Mouse (Mus musculus): ENCODE measurements around the gene Glis2. TPM values are rescaled to one million over a fixed set of nuclear protein-coding genes. Genes with fewer than 3 reads are reported as not detected.

The Glis2 gene
- total and polyA plus RNA-seq, 3 experiments = 0.59 to 3.3 (median 2.5) TPM

GRCm38 (mm10) chr16:4650161-4650560, 55.6 kb downstream of the Glis2 start:
- H3K36me3 ChIP-seq (replicated peaks in 1 of 2; ENCODE audit: control insufficient read depth in 1 of 2, insufficient read depth in 1 of 2, low read length in 1 of 2) = peaks cover 70 to 100% of the 10 kb centered on the region in 2 experiments
- H3K9me3 ChIP-seq (replicated peaks; ENCODE audit: low read length) = no peaks in the 10 kb centered on the region
- dilution Hi-C loops (cut with MboI; ENCODE audit: extremely low pct_ligation_motif_present, extremely low pct_unique_long_range_greater_than_20kb, low sequenced_read_pairs) = no loop called here
- DNase-seq (ENCODE audit: extremely low read depth) = no peak
- no peak overlapping the region for H3K9ac ChIP-seq (ENCODE audit: insufficient read depth, low read depth)
- TF ChIP-seq SIN3A (IDR thresholded peaks at IDR 0.05; ENCODE audit: low read length) (no peak), MEF2A (IDR thresholded peaks at IDR 0.05; ENCODE audit: borderline replicate concordance, low read depth, low read length) (no peak), JUND (conservative IDR thresholded peaks at IDR 0.05; ENCODE audit: low read depth, low read length) (no peak), BHLHE40 (IDR thresholded peaks at IDR 0.05; ENCODE audit: low read depth, low read length) (no peak), IRF4 (IDR thresholded peaks at IDR 0.05; ENCODE audit: low read depth, low read length) (no peak), E2F4 (IDR thresholded peaks at IDR 0.05; ENCODE audit: insufficient replicate concordance, low read depth, low read length) (no peak), USF1 (IDR thresholded peaks at IDR 0.05; ENCODE audit: low read depth, low read length) (no peak), ZC3H11A (IDR thresholded peaks at IDR 0.05; ENCODE audit: low read depth, low read length) (no peak), MXI1 (IDR thresholded peaks at IDR 0.05; ENCODE audit: low read depth, low read length) (no peak), EP300 (IDR thresholded peaks at IDR 0.05; ENCODE audit: low read length) (no peak), NELFE (IDR thresholded peaks at IDR 0.05; ENCODE audit: low read depth, low read length) (no peak), NRF1 (IDR thresholded peaks at IDR 0.05; ENCODE audit: low read depth, low read length) (no peak), ZMIZ1 (IDR thresholded peaks at IDR 0.05; ENCODE audit: low read depth, low read length) (no peak), ETS1 (conservative IDR thresholded peaks at IDR 0.05; ENCODE audit: low read depth, low read length) (no peak), RCOR1 (conservative IDR thresholded peaks at IDR 0.05; ENCODE audit: low read depth, low read length) (no peak), MYC (IDR thresholded peaks at IDR 0.05; ENCODE audit: low read depth, low read length) (no peak), MAZ (IDR thresholded peaks at IDR 0.05; ENCODE audit: low read depth, low read length) (no peak), JUN (IDR thresholded peaks at IDR 0.05; ENCODE audit: insufficient read depth, low read depth, low read length) (no peak), KAT2A (IDR thresholded peaks at IDR 0.05; ENCODE audit: insufficient replicate concordance, low read length) (no peak)
- no peak overlapping the region for H3K4me3 ChIP-seq (replicated peaks in 1 of 3; ENCODE audit: low read depth in 2 of 3, low read length in 2 of 3, poor library complexity in 1 of 3)
- no peak overlapping the region for H3K27ac ChIP-seq (ENCODE audit: insufficient read depth, low read depth)
- in situ Hi-C loops (cut with MboI; ENCODE audit: low pct_ligation_motif_present, low pct_unique_long_range_greater_than_20kb, low sequenced_read_pairs) = no loop called here
- no peaks in the 10 kb centered on the region for H3K4me1 ChIP-seq (ENCODE audit: control insufficient read depth in 1 of 2, insufficient read depth in 2 of 2)
- no peaks in the 10 kb centered on the region for H3K79me2 ChIP-seq (replicated peaks; ENCODE audit: control insufficient read depth, extremely low read depth, insufficient read depth, poor library complexity, severe bottlenecking)
- no peak overlapping the region for H3K4me2 ChIP-seq (ENCODE audit: insufficient read depth, low read depth, poor library complexity, severe bottlenecking)
- no peaks in the 10 kb centered on the region for H3K27me3 ChIP-seq (replicated peaks)

GRCm38 (mm10) chr16:4651081-4651480, 56.6 kb downstream of the Glis2 start:
- H3K4me2 ChIP-seq (ENCODE audit: insufficient read depth, low read depth, poor library complexity, severe bottlenecking) = no peak overlapping the region
- H3K27me3 ChIP-seq (replicated peaks) = no peaks in the 10 kb centered on the region
- no peaks in the 10 kb centered on the region for H3K79me2 ChIP-seq (replicated peaks; ENCODE audit: control insufficient read depth, extremely low read depth, insufficient read depth, poor library complexity, severe bottlenecking)
- TF ChIP-seq TBP (conservative IDR thresholded peaks at IDR 0.05; ENCODE audit: low read depth, low read length) (no peak), USF2 (conservative IDR thresholded peaks at IDR 0.05; ENCODE audit: low read depth, low read length) (no peak), MAX (IDR thresholded peaks at IDR 0.05; ENCODE audit: low read length) (no peak), KAT2A (IDR thresholded peaks at IDR 0.05; ENCODE audit: insufficient replicate concordance, low read length) (no peak), MXI1 (IDR thresholded peaks at IDR 0.05; ENCODE audit: low read depth, low read length) (no peak), ZC3H11A (IDR thresholded peaks at IDR 0.05; ENCODE audit: low read depth, low read length) (no peak), E2F4 (IDR thresholded peaks at IDR 0.05; ENCODE audit: insufficient replicate concordance, low read depth, low read length) (no peak), MEF2A (IDR thresholded peaks at IDR 0.05; ENCODE audit: borderline replicate concordance, low read depth, low read length) (no peak), POLR2AphosphoS2 (IDR thresholded peaks at IDR 0.05; ENCODE audit: low read depth, low read length) (no peak), USF1 (IDR thresholded peaks at IDR 0.05; ENCODE audit: low read depth, low read length) (no peak), MYC (IDR thresholded peaks at IDR 0.05; ENCODE audit: low read depth, low read length) (no peak), SIN3A (IDR thresholded peaks at IDR 0.05; ENCODE audit: low read length) (no peak), ZMIZ1 (IDR thresholded peaks at IDR 0.05; ENCODE audit: low read depth, low read length) (no peak), IRF4 (IDR thresholded peaks at IDR 0.05; ENCODE audit: low read depth, low read length) (no peak), JUN (IDR thresholded peaks at IDR 0.05; ENCODE audit: insufficient read depth, low read depth, low read length) (no peak), ZKSCAN1 (IDR thresholded peaks at IDR 0.05; ENCODE audit: borderline replicate concordance, low read depth, low read length) (no peak), TCF12 (IDR thresholded peaks at IDR 0.05; ENCODE audit: low read depth, low read length) (no peak), GABPA (IDR thresholded peaks at IDR 0.05; ENCODE audit: insufficient replicate concordance, low read depth, low read length) (no peak)
- peaks cover 79 to 100% of the 10 kb centered on the region in 2 experiments for H3K36me3 ChIP-seq (replicated peaks in 1 of 2; ENCODE audit: control insufficient read depth in 1 of 2, insufficient read depth in 1 of 2, low read length in 1 of 2)
- H3K27ac ChIP-seq (ENCODE audit: insufficient read depth, low read depth) = no peak overlapping the region
- in situ Hi-C loops (cut with MboI; ENCODE audit: low pct_ligation_motif_present, low pct_unique_long_range_greater_than_20kb, low sequenced_read_pairs) (no loop called here), dilution Hi-C loops (cut with MboI; ENCODE audit: extremely low pct_ligation_motif_present, extremely low pct_unique_long_range_greater_than_20kb, low sequenced_read_pairs) (no loop called here)
- peaks cover 0 to 4% of the 10 kb centered on the region in 2 experiments; a peak in 2 of 4 replicates for H3K4me1 ChIP-seq (ENCODE audit: control insufficient read depth in 1 of 2, insufficient read depth in 2 of 2)
- no peaks in the 10 kb centered on the region for H3K9me3 ChIP-seq (replicated peaks; ENCODE audit: low read length)
- no peak overlapping the region for H3K9ac ChIP-seq (ENCODE audit: insufficient read depth, low read depth)
- no peak overlapping the region for H3K4me3 ChIP-seq (replicated peaks in 1 of 3; ENCODE audit: low read depth in 2 of 3, low read length in 2 of 3, poor library complexity in 1 of 3)
- DNase-seq (ENCODE audit: extremely low read depth) = no peak

Data from CH12.LX (cell line).